Mouse (Mus musculus) small intestine, adult 2 months (tissue): ENCODE measurements around the gene Rhoc. TPM values are rescaled to one million over a fixed set of nuclear protein-coding genes. Genes with fewer than 3 reads are reported as not detected.

Experiments used
- H3K27ac ChIP-seq: fragments of 200-500 bp; 2 replicates; pipeline ENCODE4 v1.5.1; 2012; ENCODE audit warnings: low read depth, low read length, control low read depth, inconsistent platforms; ENCODE audit not compliant: insufficient read depth
- H3K27me3 ChIP-seq: fragments of 200-500 bp; 2 replicates; pipeline ENCODE4 v1.6.1; 2012; ENCODE audit warnings: mild to moderate bottlenecking, moderate library complexity, low read length, inconsistent platforms; ENCODE audit not compliant: control insufficient read depth, insufficient read depth
- H3K36me3 ChIP-seq: fragments of 200-500 bp; 2 replicates; pipeline ENCODE4 v1.6.1; 2012; ENCODE audit warnings: mild to moderate bottlenecking, low read length, control low read depth, inconsistent platforms; ENCODE audit not compliant: control insufficient read depth, insufficient read depth
- H3K4me1 ChIP-seq: fragments of 200-500 bp; 2 replicates; pipeline ENCODE4 v1.6.1; 2012; ENCODE audit warnings: low read length, inconsistent platforms, mixed read lengths; ENCODE audit not compliant: control insufficient read depth, insufficient read depth, insufficient read length
- H3K4me3 ChIP-seq: fragments of 200-500 bp; 2 replicates; pipeline ENCODE4 v1.5.1; 2012; ENCODE audit warnings: low read depth, mild to moderate bottlenecking, control low read depth, inconsistent platforms, low read length, moderate library complexity
- CTCF ChIP-seq: fragments of 200-500 bp; IDR thresholded peaks from 2 replicates; pipeline ENCODE4 v1.5.1; 2012; ENCODE audit warnings: low read depth, mild to moderate bottlenecking, control low read depth, inconsistent platforms, low read length, moderate library complexity, mixed read lengths; ENCODE audit not compliant: insufficient replicate concordance, insufficient read length; ENCODE audit errors: extremely low read depth
- POLR2A ChIP-seq: fragments of 200-500 bp; IDR thresholded peaks from 2 replicates; pipeline ENCODE4 v1.6.1; 2012; ENCODE audit warnings: low read depth, mild to moderate bottlenecking, control low read depth, inconsistent platforms, low read length, moderate library complexity
- WGBS: fragments of 180-500 bp; shearing (Covaris S2); methylation state at CpG from one replicate; pipeline ENCODE4 v1.1.7; 2018; 5-methylcytosine and 5-hydroxymethylcytosine counted together
- polyA plus RNA-seq: library from polyadenylated mRNA; depleted of rRNA; stranded (reverse); fragments of >200 nt; gene quantifications from 2 replicates; pipeline ENCODE4 v1.2.3, GENCODE M21; 2012

Rhoc gene
- polyA plus RNA-seq, 1 experiment = 197 TPM

- no peak overlapping the region for H3K27ac ChIP-seq
- 55% methylated on average over 15 of the region's 15 CpGs for WGBS
- peaks cover 63% of the 10 kb centered on the region for H3K4me1 ChIP-seq
- TF ChIP-seq POLR2A = no peak
- peaks cover 38% of the 10 kb centered on the region for H3K36me3 ChIP-seq
- H3K4me3 ChIP-seq = peak overlapping the region; percentile 4; the same call in 1 of the 2 replicates
- no peaks in the 10 kb centered on the region for H3K27me3 ChIP-seq
Measured at GRCm38 (mm10) chr3:104792360-104793270, 4.4 kb downstream of the Rhoc start.

GRCm38 (mm10) chr3:104793871-104794828, 6.0 kb downstream of the Rhoc start:
- Histone ChIP-seq H3K4me3 (peak overlapping the region; percentile 4; the same call in 1 of the 2 replicates), H3K36me3 (peaks cover 46% of the 10 kb centered on the region), H3K27me3 (no peaks in the 10 kb centered on the region), H3K4me1 (peaks cover 56% of the 10 kb centered on the region), H3K27ac (peak overlapping the region; percentile 99)
- TF ChIP-seq CTCF (no peak), POLR2A (no peak)
- WGBS = 48% methylated on average over 20 of the region's 20 CpGs

GRCm38 (mm10) chr3:104794953-104795470, 6.8 kb downstream of the Rhoc start:
- H3K4me1 ChIP-seq = peaks cover 53% of the 10 kb centered on the region
- H3K27me3 ChIP-seq = no peaks in the 10 kb centered on the region
- H3K4me3 ChIP-seq = no peak overlapping the region
- peaks cover 54% of the 10 kb centered on the region for H3K36me3 ChIP-seq
- WGBS = 73% methylated on average over 12 of the region's 12 CpGs
- TF ChIP-seq CTCF = no peak
- TF ChIP-seq POLR2A = no peak
- peak overlapping the region; percentile 99 for H3K27ac ChIP-seq

GRCm38 (mm10) chr3:104795661-104796340, 7.6 kb downstream of the Rhoc start:
- Histone ChIP-seq H3K4me3 (peak overlapping the region; percentile 40), H3K36me3 (peaks cover 62% of the 10 kb centered on the region), H3K27ac (peak overlapping the region; percentile 99), H3K4me1 (peaks cover 50% of the 10 kb centered on the region), H3K27me3 (no peaks in the 10 kb centered on the region)
- 42% methylated on average over 15 of the region's 15 CpGs for WGBS
- no peak for TF ChIP-seq POLR2A
- no peak for TF ChIP-seq CTCF

GRCm38 (mm10) chr3:104796430-104797082, 8.4 kb downstream of the Rhoc start:
- Histone ChIP-seq H3K27me3 (no peaks in the 10 kb centered on the region), H3K4me1 (peaks cover 47% of the 10 kb centered on the region), H3K4me3 (no peak overlapping the region), H3K36me3 (peaks cover 69% of the 10 kb centered on the region), H3K27ac (peak overlapping the region; percentile 99)
- 21% methylated on average over 15 of the region's 15 CpGs for WGBS
- no peak for TF ChIP-seq POLR2A
- no peak for TF ChIP-seq CTCF

- no peak for TF ChIP-seq CTCF
- TF ChIP-seq POLR2A = no peak
- Histone ChIP-seq H3K27me3 (no peaks in the 10 kb centered on the region), H3K4me1 (peaks cover 11% of the 10 kb centered on the region), H3K4me3 (no peak overlapping the region), H3K36me3 (peaks cover 62% of the 10 kb centered on the region), H3K27ac (no peak overlapping the region)
- 94% methylated on average over 11 of the region's 11 CpGs for WGBS
Measured at GRCm38 (mm10) chr3:104800681-104801080, 12.5 kb downstream of the Rhoc start.
